Comparison of ENCODE assay signal across 8 mouse cellular contexts in genomic region chrX:101332375-101333211, GRCm38 (mm10). TPM values are rescaled to one million over a fixed set of nuclear protein-coding genes. Genes with fewer than 3 reads are reported as not detected.
A peak's percentile ranks its signal among the peaks of the same experiment; 100 is the strongest.
DNase-seq lines count a peak whose midpoint lies in the region; ATAC-seq and TF ChIP-seq lines count a peak whose summit lies in the region.

No protein-coding gene starts in this region.

- peak; percentile 72 for TF ChIP-seq POLR2A in cortical plate, adult 2 months (IDR thresholded peaks at IDR 0.05; ENCODE audit: extremely low read depth, insufficient read depth, low read length)

- H3K27me3 ChIP-seq in megakaryocyte, embryonic 14.5 days (replicated peaks), result peaks cover 6% of the 10 kb centered on the region

- ATAC-seq in activated CD4-positive, CD25-positive, alpha-beta regulatory T cell, adult 4 months, result peak; percentile 93

- peak; percentile 72 to 84 for DNase-seq in gastrocnemius, adult 8-10 months (ENCODE audit: low spot score in 2 of 2)
- peak; percentile 86 for DNase-seq in hindlimb bud, embryonic 11.5 days (ENCODE audit: extremely low spot score, low read depth, low spot score)
- DNase-seq in left cerebral cortex, adult 8-10 months (ENCODE audit: low spot score in 2 of 2), result peak; percentile 62 to 94
- peak; percentile 91 to 95 for DNase-seq in right cerebral cortex, postnatal 10 days (ENCODE audit: low spot score in 2 of 2)
- peak; percentile 59 for DNase-seq in urinary bladder, postnatal 25 days (ENCODE audit: low spot score)

- peak overlapping the region; percentile 48 for H3K4me3 ChIP-seq in cortical plate, adult 2 months (ENCODE audit: insufficient read depth, low read length)
- H3K4me3 ChIP-seq in megakaryocyte, embryonic 14.5 days (replicated peaks), result peak overlapping the region; percentile 88

- peaks cover 4% of the 10 kb centered on the region; the same call in 1 of the 2 replicates for H3K4me1 ChIP-seq in cortical plate, adult 2 months (ENCODE audit: control insufficient read depth, insufficient read depth, low read length)
- H3K4me1 ChIP-seq in megakaryocyte, embryonic 14.5 days, result peaks cover 17% of the 10 kb centered on the region

- peak overlapping the region; percentile 99 for H3K27ac ChIP-seq in cortical plate, adult 2 months (ENCODE audit: insufficient read depth, low read length)

- no peaks in the 10 kb centered on the region for H3K36me3 ChIP-seq in megakaryocyte, embryonic 14.5 days (replicated peaks; ENCODE audit: low read length)

- H3K9me3 ChIP-seq in megakaryocyte, embryonic 14.5 days, result peaks cover 4% of the 10 kb centered on the region; the same call in 1 of the 2 replicates

- TF ChIP-seq CTCF in cortical plate, adult 2 months (IDR thresholded peaks at IDR 0.05; ENCODE audit: extremely low read depth, insufficient read depth, low read length), result no peak

RNA-seq across cellular contexts. Expression of gene Nlgn3, which starts 33.6 kb away (rescaled TPM):
- polyA plus RNA-seq in activated CD4-positive, CD25-positive, alpha-beta regulatory T cell, adult 4 months (2017; shearing (Covaris generic)), result under 1 TPM in 1 of 2 experiments, not detected in 1; 0.33 TPM
- polyA plus RNA-seq in cortical plate, adult 2 months (2012; rRNA removed), result 49.1 and 51.5 TPM in 2 replicates
- under 1 TPM in 2 of 4 experiments, not detected in 2; 0.03 to 0.18 TPM for total RNA-seq in gastrocnemius, adult 8-10 months (2022)
- total RNA-seq in left cerebral cortex, adult 8-10 months (2022), result 100 to 1,000 TPM; 136 to 147 (median 143) TPM
- 0.22 TPM in 1 of 2 replicates, not detected in the other for polyA plus RNA-seq in megakaryocyte, embryonic 14.5 days (2012; ENCODE audit: insufficient read depth, low replicate concordance)

RNA-seq across cellular contexts. Expression of gene Gjb1, which starts 43.6 kb away (rescaled TPM):
- polyA plus RNA-seq in activated CD4-positive, CD25-positive, alpha-beta regulatory T cell, adult 4 months (2017; shearing (Covaris generic)), result not detected
- 24.2 and 34.6 TPM in 2 replicates for polyA plus RNA-seq in cortical plate, adult 2 months (2012; rRNA removed)
- total RNA-seq in gastrocnemius, adult 8-10 months (2022), result under 1 TPM in 3 of 4 experiments, not detected in 1; 0.17 to 0.35 (median 0.18) TPM
- 10 to 100 TPM; 19.0 to 20.0 (median 19.3) TPM for total RNA-seq in left cerebral cortex, adult 8-10 months (2022)
- polyA plus RNA-seq in megakaryocyte, embryonic 14.5 days (2012; ENCODE audit: insufficient read depth, low replicate concordance), result not detected in 2 replicates

RNA-seq across cellular contexts. Expression of gene Med12, which starts 58.8 kb away (rescaled TPM):
- 10 to 100 TPM; 61.4 to 95.8 TPM for polyA plus RNA-seq in activated CD4-positive, CD25-positive, alpha-beta regulatory T cell, adult 4 months (2017; shearing (Covaris generic))
- 31.6 and 33.1 TPM in 2 replicates for polyA plus RNA-seq in cortical plate, adult 2 months (2012; rRNA removed)
- total RNA-seq in gastrocnemius, adult 8-10 months (2022), result 10 to 100 TPM; 12.0 to 19.1 (median 14.3) TPM
- 10 to 100 TPM; 20.0 to 29.2 (median 23.7) TPM for total RNA-seq in left cerebral cortex, adult 8-10 months (2022)
- 38.3 and 44.1 TPM in 2 replicates for polyA plus RNA-seq in megakaryocyte, embryonic 14.5 days (2012; ENCODE audit: insufficient read depth, low replicate concordance)

Comparison
In these comparisons a context has a peak if more than half of its experiments do, and no peak if none do; other contexts are left out.
1. Peak in every context shown above with its lines: DNase-seq, ATAC-seq, H3K4me3 ChIP-seq and H3K27ac ChIP-seq.
2. RNA of gene Nlgn3, which starts 33.6 kb away (polyA plus RNA-seq): 49.1 to 51.5 TPM in cortical plate, adult 2 months; 0.33 TPM in activated CD4-positive, CD25-positive, alpha-beta regulatory T cell, adult 4 months and 0.22 TPM in megakaryocyte, embryonic 14.5 days; every median in the first group is over 10 times any median in the second.
3. RNA of gene Gjb1, which starts 43.6 kb away (polyA plus RNA-seq): 24.2 to 34.6 TPM in cortical plate, adult 2 months; not detected in activated CD4-positive, CD25-positive, alpha-beta regulatory T cell, adult 4 months and not detected in megakaryocyte, embryonic 14.5 days; every median in the first group is over 10 times any median in the second.